Comparison of ENCODE assay signal across 8 mouse cellular contexts in genomic region chr6:97211981-97212380, GRCm38 (mm10). TPM values are rescaled to one million over a fixed set of nuclear protein-coding genes. Genes with fewer than 3 reads are reported as not detected.
DNase-seq lines count a peak whose midpoint lies in the region; ATAC-seq and TF ChIP-seq lines count a peak whose summit lies in the region.

No protein-coding gene starts in this region.

- no peak for TF ChIP-seq EP300 in liver, postnatal 0 days (IDR thresholded peaks at IDR 0.05; ENCODE audit: low read depth)

- ATAC-seq in erythroblast, adult 5-6 weeks (replicated peaks; ENCODE audit: low FRiP score, poor library complexity, severe bottlenecking), result peak; percentile 49
- ATAC-seq in heart, embryonic 13.5 days (ENCODE audit: extremely low read depth, insufficient number of reproducible peaks, low FRiP score, low TSS enrichment), result no peak
- no peak for ATAC-seq in kidney, embryonic 16.5 days (ENCODE audit: low FRiP score, low TSS enrichment)
- no peak for ATAC-seq in liver, postnatal 0 days
- no peak for ATAC-seq in neural tube, embryonic 14.5 days (ENCODE audit: low read depth)

- H3K4me1 ChIP-seq in heart, embryonic 13.5 days, result peaks cover 60% of the 10 kb centered on the region
- H3K4me1 ChIP-seq in kidney, embryonic 16.5 days (ENCODE audit: insufficient read depth, low read length), result peaks cover 18% of the 10 kb centered on the region
- H3K4me1 ChIP-seq in liver, postnatal 0 days (ENCODE audit: insufficient read depth), result peaks cover 23% of the 10 kb centered on the region
- peaks cover 4% of the 10 kb centered on the region; the same call in 1 of the 2 replicates for H3K4me1 ChIP-seq in neural tube, embryonic 14.5 days (ENCODE audit: control insufficient read depth, insufficient read depth, low read length)

- DNase-seq in A20 (ENCODE audit: low read depth, low spot score), result peak; percentile 68
- DNase-seq in adrenal gland, adult 8-10 months, result peak; percentile 68
- peak; percentile 32 for DNase-seq in liver, postnatal 0 days
- no peak for DNase-seq in embryo, embryonic 11 days

- H3K9ac ChIP-seq in heart, embryonic 13.5 days, result peak overlapping the region; percentile 91
- H3K9ac ChIP-seq in kidney, embryonic 16.5 days (replicated peaks; ENCODE audit: low read length), result peak overlapping the region; percentile 43
- H3K9ac ChIP-seq in liver, postnatal 0 days (replicated peaks), result peak overlapping the region; percentile 84
- H3K9ac ChIP-seq in neural tube, embryonic 14.5 days (replicated peaks; ENCODE audit: low read depth, low read length), result no peak overlapping the region

- H3K27ac ChIP-seq in heart, embryonic 13.5 days (replicated peaks), result peak overlapping the region; percentile 21
- H3K27ac ChIP-seq in kidney, embryonic 16.5 days (ENCODE audit: low read length), result no peak overlapping the region; the same call in 1 of the 2 replicates
- peak overlapping the region; percentile 83 for H3K27ac ChIP-seq in liver, postnatal 0 days (ENCODE audit: low read depth)
- H3K27ac ChIP-seq in neural tube, embryonic 14.5 days (ENCODE audit: low read depth, low read length), result no peak overlapping the region

- H3K4me2 ChIP-seq in heart, embryonic 13.5 days, result peak overlapping the region; percentile 89
- peak overlapping the region; percentile 79 for H3K4me2 ChIP-seq in kidney, embryonic 16.5 days (replicated peaks; ENCODE audit: low read depth, low read length)
- H3K4me2 ChIP-seq in liver, postnatal 0 days (ENCODE audit: low read depth, low read length), result peak overlapping the region; percentile 94
- peak overlapping the region; percentile 80 for H3K4me2 ChIP-seq in neural tube, embryonic 14.5 days (ENCODE audit: low read depth, low read length)

- no peak for TF ChIP-seq CTCF in liver, postnatal 0 days (IDR thresholded peaks at IDR 0.05; ENCODE audit: low read depth)

- H3K9me3 ChIP-seq in heart, embryonic 13.5 days, result no peaks in the 10 kb centered on the region; the same call in 1 of the 2 replicates
- H3K9me3 ChIP-seq in kidney, embryonic 16.5 days (ENCODE audit: low read length), result no peaks in the 10 kb centered on the region
- no peaks in the 10 kb centered on the region for H3K9me3 ChIP-seq in liver, postnatal 0 days (ENCODE audit: low read length)
- H3K9me3 ChIP-seq in neural tube, embryonic 14.5 days (ENCODE audit: control insufficient read depth, low read length), result no peaks in the 10 kb centered on the region

- WGBS in heart, embryonic 13.5 days, result 57% methylated on average over 12 of the region's 12 CpGs
- 67% methylated on average over 12 of the region's 12 CpGs for WGBS in kidney, embryonic 16.5 days
- 26% methylated on average over 12 of the region's 12 CpGs for WGBS in liver, postnatal 0 days (ENCODE audit: insufficient replicate concordance)
- 73% methylated on average over 12 of the region's 12 CpGs for WGBS in neural tube, embryonic 14.5 days

- H3K27me3 ChIP-seq in heart, embryonic 13.5 days (replicated peaks), result no peaks in the 10 kb centered on the region
- no peaks in the 10 kb centered on the region for H3K27me3 ChIP-seq in kidney, embryonic 16.5 days (ENCODE audit: insufficient read depth, low read length)
- no peaks in the 10 kb centered on the region for H3K27me3 ChIP-seq in liver, postnatal 0 days (ENCODE audit: insufficient read depth, low read length)
- no peaks in the 10 kb centered on the region for H3K27me3 ChIP-seq in neural tube, embryonic 14.5 days (ENCODE audit: control insufficient read depth, insufficient read depth, low read length)

- peaks cover 18% of the 10 kb centered on the region for H3K36me3 ChIP-seq in heart, embryonic 13.5 days
- no peaks in the 10 kb centered on the region; the same call in 1 of the 2 replicates for H3K36me3 ChIP-seq in kidney, embryonic 16.5 days (ENCODE audit: insufficient read depth, low read length)
- H3K36me3 ChIP-seq in liver, postnatal 0 days (replicated peaks; ENCODE audit: insufficient read depth, low read length), result 0 out of 2 replicates have a peak, but pooled peaks cover 8% of the 10 kb centered on the region
- H3K36me3 ChIP-seq in neural tube, embryonic 14.5 days (ENCODE audit: control insufficient read depth, insufficient read depth, low read length), result no peaks in the 10 kb centered on the region

- H3K4me3 ChIP-seq in heart, embryonic 13.5 days, result peak overlapping the region; percentile 82
- peak overlapping the region; percentile 77 for H3K4me3 ChIP-seq in kidney, embryonic 16.5 days (ENCODE audit: low read length)
- H3K4me3 ChIP-seq in liver, postnatal 0 days (ENCODE audit: low read depth, low read length), result peak overlapping the region; percentile 77
- H3K4me3 ChIP-seq in neural tube, embryonic 14.5 days (ENCODE audit: low read depth, low read length), result peak overlapping the region; percentile 67

RNA-seq across cellular contexts. Expression of gene Arl6ip5, which starts 1.5 kb away (rescaled TPM):
- 100 to 1,000 TPM; 114 to 145 (median 129) TPM for total RNA-seq in adrenal gland, adult 8-10 months (2022)
- 10.2 and 16.1 TPM in 2 replicates for total RNA-seq in erythroblast, adult 5-6 weeks (2015; ENCODE audit: low replicate concordance)
- 20.6 and 23.8 TPM in 2 replicates for total RNA-seq in erythroblast, adult 5-6 weeks (2017; ENCODE audit: low replicate concordance)
- 82.7 and 96.9 TPM in 2 replicates for polyA plus RNA-seq in heart, embryonic 13.5 days (2015; fragmentation: Nextera tagmentation; extraction: Ambion mirVana)
- 72.1 and 77.2 TPM in 2 replicates for polyA plus RNA-seq in kidney, embryonic 16.5 days (2015; fragmentation: Nextera tagmentation; extraction: Ambion mirVana)
- polyA plus RNA-seq in liver, postnatal 0 days (2015; fragmentation: Nextera tagmentation; extraction: Ambion mirVana), result 25.5 and 27.1 TPM in 2 replicates
- 64.8 and 80.2 TPM in 2 replicates for polyA plus RNA-seq in neural tube, embryonic 14.5 days (2014; fragmentation: Nextera tagmentation; extraction: Ambion mirVana)

RNA-seq across cellular contexts. Expression of gene Uba3, which starts 6.5 kb away (rescaled TPM):
- total RNA-seq in adrenal gland, adult 8-10 months (2022), result 10 to 100 TPM; 51.9 to 66.2 (median 63.3) TPM
- total RNA-seq in erythroblast, adult 5-6 weeks (2015; ENCODE audit: low replicate concordance), result 24.0 and 25.9 TPM in 2 replicates
- 35.1 and 38.5 TPM in 2 replicates for total RNA-seq in erythroblast, adult 5-6 weeks (2017; ENCODE audit: low replicate concordance)
- polyA plus RNA-seq in heart, embryonic 13.5 days (2015; fragmentation: Nextera tagmentation; extraction: Ambion mirVana), result 68.6 and 74.0 TPM in 2 replicates
- 72.6 and 76.3 TPM in 2 replicates for polyA plus RNA-seq in kidney, embryonic 16.5 days (2015; fragmentation: Nextera tagmentation; extraction: Ambion mirVana)
- polyA plus RNA-seq in liver, postnatal 0 days (2015; fragmentation: Nextera tagmentation; extraction: Ambion mirVana), result 16.1 and 17.2 TPM in 2 replicates
- 96.3 and 96.8 TPM in 2 replicates for polyA plus RNA-seq in neural tube, embryonic 14.5 days (2014; fragmentation: Nextera tagmentation; extraction: Ambion mirVana)

RNA-seq across cellular contexts. Expression of gene Tmf1, which starts 33.1 kb away (rescaled TPM):
- 10 to 100 TPM; 45.7 to 50.8 (median 47.5) TPM for total RNA-seq in adrenal gland, adult 8-10 months (2022)
- 6.7 and 11.7 TPM in 2 replicates for total RNA-seq in erythroblast, adult 5-6 weeks (2015; ENCODE audit: low replicate concordance)
- total RNA-seq in erythroblast, adult 5-6 weeks (2017; ENCODE audit: low replicate concordance), result 50.4 and 64.5 TPM in 2 replicates
- 23.6 and 25.7 TPM in 2 replicates for polyA plus RNA-seq in heart, embryonic 13.5 days (2015; fragmentation: Nextera tagmentation; extraction: Ambion mirVana)
- 28.1 and 28.7 TPM in 2 replicates for polyA plus RNA-seq in kidney, embryonic 16.5 days (2015; fragmentation: Nextera tagmentation; extraction: Ambion mirVana)
- polyA plus RNA-seq in liver, postnatal 0 days (2015; fragmentation: Nextera tagmentation; extraction: Ambion mirVana), result 17.5 and 20.3 TPM in 2 replicates
- polyA plus RNA-seq in neural tube, embryonic 14.5 days (2014; fragmentation: Nextera tagmentation; extraction: Ambion mirVana), result 40.4 and 42.5 TPM in 2 replicates

RNA-seq across cellular contexts. Expression of gene Lmod3, which starts 40.6 kb away (rescaled TPM):
- under 1 TPM in 2 of 4 experiments, not detected in 2; 0.15 to 0.16 TPM for total RNA-seq in adrenal gland, adult 8-10 months (2022)
- not detected in 2 replicates for total RNA-seq in erythroblast, adult 5-6 weeks (2015; ENCODE audit: low replicate concordance)
- not detected in 2 replicates for total RNA-seq in erythroblast, adult 5-6 weeks (2017; ENCODE audit: low replicate concordance)
- polyA plus RNA-seq in heart, embryonic 13.5 days (2015; fragmentation: Nextera tagmentation; extraction: Ambion mirVana), result 14.3 and 16.7 TPM in 2 replicates
- polyA plus RNA-seq in kidney, embryonic 16.5 days (2015; fragmentation: Nextera tagmentation; extraction: Ambion mirVana), result 0.15 and 0.52 TPM in 2 replicates
- 0.11 and 0.77 TPM in 2 replicates for polyA plus RNA-seq in liver, postnatal 0 days (2015; fragmentation: Nextera tagmentation; extraction: Ambion mirVana)
- polyA plus RNA-seq in neural tube, embryonic 14.5 days (2014; fragmentation: Nextera tagmentation; extraction: Ambion mirVana), result 0.09 TPM in 1 of 2 replicates, not detected in the other

Comparison
In these comparisons a context has a peak if more than half of its experiments do, and no peak if none do; other contexts are left out.
1. H3K27ac ChIP-seq: peak in heart, embryonic 13.5 days (single experiment) and liver, postnatal 0 days (single experiment); none in kidney, embryonic 16.5 days (single experiment) and neural tube, embryonic 14.5 days (single experiment).
2. Peak in every context shown above with its lines, with median percentiles within 50 percentile points of each other: H3K4me2 ChIP-seq and H3K4me3 ChIP-seq.